Mouse (Mus musculus): Measurements from ENCODE around the gene Mef2d.

DNA sequence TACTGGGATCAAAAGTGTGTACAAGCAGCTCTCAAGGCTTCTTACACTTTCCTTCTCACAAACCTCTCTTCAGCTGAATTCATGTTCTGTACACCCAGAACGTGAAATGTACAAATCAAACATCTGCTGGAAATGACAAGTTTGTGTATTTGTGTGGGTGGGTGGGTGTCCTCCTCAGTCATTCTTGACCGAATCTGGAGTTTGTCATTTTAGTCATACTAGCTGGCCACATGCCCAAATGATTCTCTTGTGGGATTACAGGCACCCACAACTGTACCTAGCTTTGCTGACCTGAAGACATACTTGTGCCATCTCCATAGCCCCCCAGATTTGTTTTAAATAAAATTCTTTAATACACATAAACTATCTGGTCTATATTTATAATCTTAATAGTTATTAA lies 32.7 kb downstream of the Mef2d start:
- TF ChIP-seq CTCF (IDR thresholded peaks at IDR 0.05; ENCODE audit: borderline replicate concordance, extremely low read depth, insufficient read depth, insufficient read length) (no peak), POLR2A (IDR thresholded peaks at IDR 0.05; ENCODE audit: borderline replicate concordance, extremely low read depth, insufficient read depth, insufficient read length, poor library complexity, severe bottlenecking) (no peak)
